Mouse (Mus musculus) lung, adult 18-20 months (tissue): ENCODE measurements at regions not wholly inside any gene's neighbourhood (a gene's known extent, or its start where the extent isn't known, plus 50 kb on each side); places are given as distances from the start of the nearest gene placed in this dataset.

ENCODE experiments used
- DNase-seq, 2 experiments: peaks; one replicate each; pipeline ENCODE4 v3.0.0; 2022; ENCODE audit warnings: mixed read lengths in 2 of 2

DNA sequence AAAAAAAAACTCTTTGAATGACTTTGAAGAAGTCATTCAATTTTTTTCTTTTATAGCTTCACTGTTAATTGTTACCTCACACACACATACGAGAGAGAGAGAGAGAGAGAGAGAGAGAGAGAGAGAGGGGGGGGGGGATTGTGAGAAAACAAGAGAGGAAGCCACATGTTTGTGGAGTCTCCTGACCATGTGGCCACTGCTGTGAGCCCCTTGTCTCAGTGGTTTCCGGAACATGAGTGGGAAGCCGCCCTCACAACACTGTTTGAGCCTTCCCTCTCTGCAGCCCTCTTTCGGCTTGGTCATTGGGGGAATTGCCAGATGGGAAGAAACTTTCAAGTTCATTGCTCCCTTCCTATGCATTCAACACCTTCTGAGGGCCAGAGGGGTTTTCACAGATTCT lies 656.3 kb downstream of the Kcnj2 start:
- DNase-seq = no peak

DNA sequence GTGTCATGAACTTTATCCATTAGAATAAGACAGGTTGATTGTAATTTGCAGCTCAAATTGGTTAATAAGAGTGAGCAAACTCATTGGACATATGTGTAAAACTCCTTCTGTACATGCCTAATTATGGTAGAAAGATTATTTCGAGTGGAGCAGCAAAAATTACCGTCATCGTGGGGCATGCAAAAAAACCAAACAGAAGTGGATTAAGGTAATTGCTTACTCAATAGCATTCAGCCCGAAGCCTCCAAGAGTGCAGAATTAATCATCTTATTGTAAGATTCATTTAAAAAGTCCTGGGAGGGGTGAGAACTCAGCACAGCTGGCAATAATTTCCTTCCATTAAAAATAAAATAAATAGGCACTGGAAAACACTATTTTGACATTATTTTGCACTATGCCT lies 662.2 kb downstream of the Kcnj2 start:
- DNase-seq = no peak

DNA sequence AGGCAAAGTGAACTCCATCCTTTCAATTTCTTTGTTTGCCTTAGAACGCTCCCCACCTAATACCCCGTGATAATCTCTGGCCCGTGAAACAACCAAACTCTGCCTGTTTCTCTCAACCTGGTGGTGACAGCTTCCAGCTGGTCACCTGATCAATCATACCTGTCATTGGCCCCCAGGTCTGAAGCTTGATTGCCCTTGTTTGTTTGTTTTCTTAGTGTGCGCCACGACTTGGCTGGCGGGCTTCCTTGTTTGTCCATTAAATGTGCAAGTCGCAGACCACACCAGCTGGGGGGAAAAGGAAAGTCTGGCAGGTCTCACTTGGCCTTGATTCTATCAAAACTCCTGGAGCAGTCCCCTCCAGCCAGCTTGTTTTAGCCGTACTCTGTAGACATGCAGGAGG lies 666.1 kb downstream of the Kcnj2 start:
- no peak for DNase-seq

DNA sequence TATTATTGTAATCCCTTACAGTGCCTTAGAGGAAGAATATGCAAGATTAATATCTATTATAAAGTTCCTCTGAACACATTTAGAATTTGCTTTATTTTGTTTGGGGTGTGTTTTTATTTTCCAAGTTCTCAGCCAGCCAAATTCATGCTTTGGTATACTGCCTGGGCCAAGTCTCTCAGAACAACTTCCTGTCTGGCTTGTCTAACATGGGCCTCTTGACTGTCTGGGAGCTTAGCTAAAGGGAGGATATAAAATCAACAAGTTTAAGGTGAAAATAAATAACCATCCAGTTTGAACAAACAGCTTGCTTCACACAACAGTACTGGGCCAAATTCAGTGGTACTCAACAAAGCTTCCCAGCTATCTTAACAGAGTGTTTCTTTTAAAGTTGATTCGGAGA lies 669.5 kb downstream of the Kcnj2 start:
- no peak for DNase-seq

DNA sequence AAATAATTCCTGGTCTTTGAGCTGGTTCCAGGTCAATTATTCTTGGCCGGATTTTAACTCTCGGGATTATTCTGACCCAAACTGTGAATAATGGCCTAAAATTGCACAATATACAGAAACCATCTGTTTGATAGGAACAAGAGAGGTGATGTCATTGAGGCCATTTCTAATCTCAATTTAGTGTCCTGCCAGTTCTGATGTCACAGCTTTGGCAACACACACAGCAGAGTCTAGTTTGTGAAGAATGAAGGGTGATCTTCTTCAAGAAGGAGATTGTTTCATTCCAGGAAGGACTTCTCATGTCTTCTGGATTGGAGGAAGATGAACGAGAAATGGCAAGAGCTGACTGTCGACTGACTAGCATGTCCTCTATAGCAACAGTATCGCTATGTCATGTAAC lies 670.0 kb downstream of the Kcnj2 start:
- peak in 1 of 2 experiments; percentile 3 for DNase-seq

DNA sequence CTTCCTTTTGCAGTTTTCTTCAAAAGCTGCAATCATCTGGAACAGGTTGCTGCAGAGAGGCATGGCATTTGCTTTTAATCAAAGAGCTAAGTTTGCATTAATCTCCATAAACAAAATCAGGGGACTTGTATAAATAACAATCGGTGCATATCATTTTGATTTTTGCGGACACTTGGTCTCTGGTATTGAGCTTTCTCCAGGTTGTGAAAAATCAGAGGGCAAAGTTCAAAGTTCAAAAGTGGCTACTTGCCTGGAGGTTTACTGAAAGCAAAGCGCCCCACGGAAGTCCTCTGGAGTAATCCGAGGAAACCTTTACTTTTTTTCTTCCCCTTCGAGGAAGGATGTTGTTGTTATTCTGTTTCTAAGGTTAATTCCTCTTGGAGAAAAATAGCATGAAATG lies 677.4 kb downstream of the Kcnj2 start:
- DNase-seq = no peak

DNA sequence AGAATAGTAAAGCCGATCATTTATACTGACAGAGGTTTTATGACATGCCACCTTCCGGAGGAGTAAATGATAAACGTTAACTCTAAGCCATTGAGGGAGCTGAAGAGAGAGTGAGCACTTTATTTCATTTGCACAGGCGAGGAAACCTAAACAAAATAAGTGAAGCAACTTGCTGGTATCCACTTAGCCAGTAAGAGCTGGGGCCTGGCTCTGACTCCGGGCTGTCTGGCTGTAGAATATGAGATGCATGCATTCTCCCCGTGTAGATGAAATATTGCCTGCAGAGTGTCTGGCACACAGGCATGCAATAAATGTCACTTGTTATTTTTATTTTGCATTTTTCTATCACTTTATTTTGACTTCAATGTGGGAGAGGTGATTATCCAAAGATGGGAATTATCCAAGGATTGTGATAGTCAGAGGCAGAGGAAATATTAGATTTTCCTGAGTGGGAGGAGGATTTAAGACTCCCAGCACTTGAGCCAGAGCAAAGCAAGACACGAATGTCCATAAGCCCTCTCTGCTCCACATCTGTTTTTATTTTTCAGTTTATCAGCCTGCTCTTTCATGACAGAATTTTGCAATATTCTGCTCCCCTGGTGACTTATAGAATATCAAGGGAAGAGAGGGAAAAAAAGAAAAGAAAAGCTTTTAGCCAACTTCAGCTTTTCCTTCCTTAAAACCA lies 681.4 kb downstream of the Kcnj2 start:
- no peak for DNase-seq

DNA sequence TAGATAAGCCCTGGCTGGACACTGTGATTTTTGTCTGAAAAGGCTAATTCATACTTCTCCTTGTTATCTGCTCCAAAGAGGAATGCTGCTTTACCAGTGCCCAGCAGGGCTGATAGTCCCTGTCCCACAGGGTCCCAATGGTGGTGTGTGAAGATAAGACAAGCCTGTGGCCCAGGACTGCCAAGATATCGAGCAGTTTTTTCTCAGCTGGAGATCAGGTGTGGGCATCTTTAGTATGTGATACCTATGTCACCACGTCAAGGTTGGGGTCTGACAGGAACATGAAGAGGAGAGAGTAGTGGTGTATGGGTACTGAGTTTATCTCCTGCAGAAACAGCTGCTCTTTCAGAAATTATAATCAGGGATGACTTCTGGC lies 682.0 kb downstream of the Kcnj2 start:
- DNase-seq = no peak

DNA sequence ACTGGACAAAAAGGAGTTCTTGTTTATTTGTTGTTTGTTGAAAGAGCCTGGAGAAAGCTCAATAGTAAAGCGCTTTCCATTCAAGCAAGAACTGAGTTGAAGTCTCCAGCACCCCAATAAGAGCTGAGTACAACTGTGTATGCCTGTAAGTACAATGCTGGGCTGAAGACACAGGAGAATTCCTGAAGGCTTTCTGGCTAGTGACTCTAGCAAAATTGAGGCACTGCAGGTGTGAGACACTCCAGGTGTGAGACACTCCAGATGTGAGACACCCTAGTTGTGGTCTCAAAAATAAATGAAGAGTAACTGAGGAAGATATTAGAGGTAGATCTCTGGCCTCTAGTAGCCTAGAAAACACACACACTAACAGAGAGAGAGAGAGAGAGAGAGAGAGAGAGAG lies 682.5 kb downstream of the Kcnj2 start:
- no peak for DNase-seq

DNA sequence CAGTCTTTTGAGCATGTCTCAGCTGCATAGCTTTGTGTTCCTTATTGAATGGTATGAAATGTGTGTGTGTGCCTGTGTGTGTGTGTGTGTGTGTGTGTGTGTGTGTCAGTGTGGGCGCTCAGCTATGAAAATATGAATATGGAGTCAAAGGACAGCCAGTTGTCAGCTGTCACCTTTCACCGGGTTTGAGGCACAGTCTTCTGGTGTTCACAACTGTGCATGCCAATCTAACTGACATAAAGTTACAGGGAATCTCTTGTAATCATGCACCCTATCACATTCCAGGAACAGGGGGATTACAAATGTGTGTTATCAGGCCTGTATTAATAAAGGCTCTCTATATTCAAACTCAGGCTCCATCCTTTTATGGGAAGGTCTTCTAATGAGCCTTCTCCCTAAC lies 688.8 kb downstream of the Kcnj2 start:
- DNase-seq = no peak

DNA sequence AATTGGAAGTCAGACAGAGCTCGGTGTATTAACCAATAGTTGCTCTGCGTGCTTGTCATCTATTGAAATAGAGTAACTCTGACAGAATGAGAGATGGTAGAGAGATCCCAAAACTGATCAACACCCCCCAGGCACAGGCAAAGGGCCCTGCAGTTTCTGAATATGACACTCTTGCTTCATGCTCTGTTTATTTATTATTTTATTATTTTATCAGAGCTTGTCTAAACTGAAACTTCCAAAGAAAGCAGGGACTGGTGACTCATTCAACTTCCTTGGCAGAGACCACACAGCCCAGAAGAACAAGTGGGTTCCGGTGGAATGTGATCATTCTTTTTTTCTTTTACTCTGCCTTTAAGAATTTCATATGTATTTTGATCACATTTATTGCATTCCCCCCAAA lies 697.1 kb downstream of the Kcnj2 start:
- no peak for DNase-seq

DNA sequence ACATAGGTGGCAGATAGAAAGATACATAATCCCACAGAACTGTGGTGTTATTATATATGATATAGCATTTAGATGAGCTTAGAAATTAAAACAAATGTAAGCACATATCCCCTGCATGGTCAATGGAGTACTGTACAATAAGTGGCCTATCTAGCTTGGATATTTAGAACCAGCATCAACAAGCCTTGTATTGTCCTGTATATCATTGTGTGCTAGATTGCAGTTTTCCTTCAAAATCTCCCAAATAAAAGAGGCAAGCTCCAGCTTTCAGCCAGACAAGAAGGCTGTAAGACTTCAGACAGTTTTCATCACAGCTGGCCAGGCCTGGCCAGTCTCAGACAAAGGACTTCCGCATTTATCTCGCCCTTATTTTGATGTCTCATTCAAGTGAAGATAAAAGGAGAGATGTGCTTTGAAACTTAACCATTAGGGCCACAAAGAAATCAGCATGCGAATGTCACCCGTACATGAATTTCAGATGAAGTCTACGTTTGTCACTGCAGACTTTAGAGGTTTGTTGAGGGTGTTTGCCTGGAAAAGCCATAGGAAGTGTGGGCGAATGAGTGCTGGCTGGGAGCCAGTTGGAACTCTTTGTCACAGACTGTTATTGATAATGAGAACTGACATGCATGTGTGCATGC lies 700.5 kb downstream of the Kcnj2 start:
- no peak for DNase-seq

DNA sequence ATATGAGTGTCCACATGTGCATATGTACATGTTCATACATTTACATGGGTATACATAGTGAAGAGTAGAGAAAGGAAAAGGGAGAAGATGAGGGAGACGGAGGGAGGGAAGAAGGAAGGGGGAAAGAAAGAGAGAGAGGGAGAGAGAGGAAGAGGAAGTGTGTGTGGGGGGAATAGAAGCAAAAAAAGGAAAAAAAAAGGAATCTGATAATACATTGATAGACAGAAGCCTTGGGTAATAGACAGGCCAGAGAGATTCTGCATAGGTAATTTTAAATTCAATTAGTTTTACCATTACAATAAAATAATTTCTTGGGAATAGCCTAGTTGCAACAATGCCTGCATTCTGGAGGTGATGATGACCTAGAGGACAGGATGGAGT lies 701.0 kb downstream of the Kcnj2 start:
- no peak for DNase-seq

DNA sequence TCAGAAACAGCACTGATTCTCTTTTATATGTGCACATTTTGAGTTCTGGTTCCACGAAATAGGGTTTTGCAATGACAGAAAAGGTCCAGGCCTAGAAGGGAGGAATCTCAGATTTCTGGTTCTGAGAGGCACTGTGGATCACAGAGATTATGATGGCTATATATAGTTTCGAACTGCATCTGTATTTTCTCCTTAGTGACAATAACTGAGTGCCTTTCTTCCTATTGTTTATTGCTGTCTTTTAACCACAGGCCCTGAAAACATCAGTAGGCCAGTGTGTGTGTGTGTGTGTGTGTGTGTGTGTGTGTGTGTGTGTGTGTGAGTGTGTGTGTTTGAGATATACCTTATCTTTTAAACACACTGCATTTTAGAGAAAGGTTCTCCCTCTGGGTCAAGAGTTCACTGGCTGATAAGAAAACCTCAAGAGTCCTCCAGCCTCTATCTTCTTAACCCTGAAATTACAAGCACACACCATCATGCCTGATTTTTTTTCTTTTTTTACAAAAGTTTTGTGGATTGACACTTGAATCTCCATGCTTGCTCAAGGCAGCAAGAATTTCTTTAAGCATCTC lies 708.2 kb downstream of the Kcnj2 start:
- no peak for DNase-seq

DNA sequence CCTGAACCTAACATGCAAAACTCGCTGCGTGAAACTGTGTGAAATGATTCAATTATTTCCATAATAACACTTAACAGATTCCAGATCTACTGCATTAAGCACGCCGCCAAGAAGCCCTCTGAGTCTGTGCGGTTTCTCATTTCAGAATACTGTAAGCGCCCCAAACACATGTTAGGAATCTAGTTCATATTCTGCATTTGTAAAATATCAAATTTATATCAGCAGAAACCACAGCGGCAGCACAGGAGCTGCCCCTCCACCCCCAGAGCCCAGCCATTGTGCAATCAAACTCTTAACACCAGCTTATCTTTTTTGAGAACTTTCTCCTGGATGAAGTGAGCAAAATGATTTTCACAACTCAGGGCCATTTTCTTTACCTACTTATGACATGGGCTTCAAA lies 715.4 kb downstream of the Kcnj2 start:
- peak; percentile 6 to 16 for DNase-seq

DNA sequence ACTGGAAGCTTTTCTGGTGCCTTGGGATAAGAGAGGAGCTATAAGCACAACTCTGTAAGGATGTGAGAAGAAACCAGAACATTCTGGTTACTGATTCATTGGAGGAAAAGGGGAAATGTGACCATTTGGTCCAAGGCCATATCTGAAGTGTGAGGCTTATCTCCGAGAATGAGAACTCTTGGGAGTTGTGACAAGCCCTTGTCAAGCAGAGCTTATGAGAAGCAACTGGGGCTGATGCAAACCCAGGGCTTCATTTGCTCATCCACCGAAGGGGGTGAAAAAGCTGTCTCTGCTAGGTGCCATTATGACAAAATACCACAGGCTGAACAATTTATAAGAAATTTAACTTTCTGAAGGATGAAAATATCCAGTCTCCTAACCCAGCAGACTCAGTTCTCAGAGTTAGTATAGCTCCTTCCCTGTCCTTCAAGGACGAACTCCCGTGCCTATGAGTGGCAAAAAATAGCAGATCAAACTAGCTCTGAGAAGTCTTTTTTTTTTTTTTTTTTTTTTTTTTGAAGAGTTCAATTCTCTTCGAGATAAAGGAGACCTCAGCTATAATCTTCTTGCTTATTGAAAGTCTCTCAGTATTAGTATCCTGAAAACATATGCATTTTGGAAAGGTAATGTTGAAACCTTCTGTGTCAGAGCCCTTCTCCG lies 725.4 kb downstream of the Kcnj2 start:
- no peak for DNase-seq

DNA sequence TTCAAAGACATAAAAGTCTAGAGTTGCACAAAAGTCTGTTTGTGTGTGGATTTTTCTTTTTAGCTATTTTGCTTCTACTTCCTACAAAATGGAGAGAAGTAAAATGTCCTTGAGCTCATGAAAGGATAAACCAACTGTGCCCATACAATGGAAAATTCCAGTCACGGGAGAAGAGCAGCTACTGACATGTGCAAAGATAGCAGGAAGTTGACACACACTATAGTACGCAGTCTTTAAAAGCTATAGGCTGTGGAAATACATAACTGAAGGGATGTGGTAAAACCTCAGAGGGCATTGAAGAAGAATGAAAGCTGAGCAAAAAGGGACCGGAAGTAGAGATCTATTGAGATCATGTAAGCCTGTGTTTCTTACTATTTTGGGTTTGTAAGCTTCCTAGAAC lies 735.1 kb downstream of the Kcnj2 start:
- no peak for DNase-seq

DNA sequence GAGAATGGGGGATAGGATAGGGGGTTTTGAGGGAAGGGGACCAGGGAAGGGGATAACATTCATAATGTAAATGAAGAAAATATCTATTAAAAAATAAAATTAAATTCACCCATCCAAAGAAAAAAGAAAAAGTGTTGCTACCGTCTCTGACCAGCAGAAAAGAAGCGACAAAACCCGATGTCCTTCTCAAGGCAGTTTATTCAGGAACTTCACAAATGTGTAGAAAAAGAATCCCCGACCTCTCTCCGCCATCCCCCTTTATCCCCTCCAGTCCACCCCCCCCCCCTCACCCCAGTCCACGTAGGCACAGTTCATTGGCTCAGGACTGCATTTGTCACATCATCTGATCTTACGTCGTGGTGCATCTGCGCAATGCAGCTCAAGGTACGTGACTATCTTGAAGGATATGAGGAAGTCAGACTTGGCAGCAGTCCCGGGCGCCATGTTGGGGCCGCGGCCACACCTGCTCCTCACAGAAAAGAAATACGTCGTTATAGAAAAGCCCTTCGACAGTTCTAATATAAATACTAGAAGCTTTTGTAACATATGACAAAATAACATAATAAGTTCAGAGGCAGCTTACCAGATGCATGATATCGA lies 750.3 kb downstream of the Kcnj2 start:
- DNase-seq = no peak

DNA sequence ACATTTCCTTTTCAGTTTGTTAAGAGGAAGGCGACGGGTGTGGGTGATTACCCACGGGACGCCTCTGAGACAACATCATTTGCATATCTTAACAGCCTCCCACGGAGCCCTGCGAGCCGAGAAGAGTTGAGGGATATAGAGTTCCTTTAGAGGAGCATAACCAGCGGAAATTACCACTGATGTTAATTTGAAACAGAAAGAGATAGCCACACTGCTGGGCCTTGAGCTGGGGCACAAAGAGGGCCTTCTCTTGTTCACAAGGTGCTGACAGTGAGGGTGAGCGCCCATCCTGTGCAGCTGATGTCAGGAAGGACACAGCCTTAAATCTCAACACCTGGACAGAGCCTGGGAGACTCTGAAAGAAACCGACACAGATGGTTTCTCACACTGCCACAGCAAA lies 752.2 kb downstream of the Kcnj2 start:
- no peak for DNase-seq

DNA sequence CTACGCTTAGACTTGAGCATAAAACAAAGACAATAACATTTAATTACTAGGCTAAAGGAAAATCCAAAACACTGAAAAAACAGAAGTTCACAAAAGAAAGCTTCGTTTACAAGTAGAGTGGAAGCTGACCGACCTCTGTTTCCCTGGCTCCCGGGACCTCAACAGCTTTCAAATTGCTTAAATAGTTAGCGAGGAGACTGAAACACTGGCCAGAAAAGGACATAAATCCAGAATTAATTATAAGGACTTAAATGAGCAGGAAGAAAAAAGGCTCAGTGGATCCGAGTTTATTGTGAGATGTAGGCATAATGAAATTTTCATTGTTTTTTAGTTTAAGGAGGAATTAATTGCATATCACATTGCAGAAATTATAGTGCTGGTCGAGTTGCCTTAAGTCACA lies 754.4 kb downstream of the Kcnj2 start:
- DNase-seq = no peak

DNA sequence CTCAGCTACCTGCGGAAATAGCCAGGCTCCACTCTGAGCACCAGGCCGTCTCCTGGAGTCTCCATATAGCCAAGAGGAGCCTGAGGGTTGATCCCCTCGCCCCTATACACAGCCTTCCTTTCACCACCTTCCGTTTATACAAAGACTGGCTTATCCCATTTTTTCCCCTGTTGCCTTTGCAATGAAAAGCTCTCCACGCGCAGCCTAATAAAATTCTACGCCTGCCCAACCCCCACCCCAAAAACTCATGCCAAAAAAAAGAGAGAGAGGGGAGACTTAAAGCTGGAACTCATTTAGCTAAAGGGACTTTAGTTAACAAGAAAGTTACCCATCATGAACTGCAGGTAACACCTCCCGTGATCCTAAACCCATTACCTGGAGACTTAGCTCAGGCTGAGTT lies 762.5 kb downstream of the Kcnj2 start:
- DNase-seq = no peak

DNA sequence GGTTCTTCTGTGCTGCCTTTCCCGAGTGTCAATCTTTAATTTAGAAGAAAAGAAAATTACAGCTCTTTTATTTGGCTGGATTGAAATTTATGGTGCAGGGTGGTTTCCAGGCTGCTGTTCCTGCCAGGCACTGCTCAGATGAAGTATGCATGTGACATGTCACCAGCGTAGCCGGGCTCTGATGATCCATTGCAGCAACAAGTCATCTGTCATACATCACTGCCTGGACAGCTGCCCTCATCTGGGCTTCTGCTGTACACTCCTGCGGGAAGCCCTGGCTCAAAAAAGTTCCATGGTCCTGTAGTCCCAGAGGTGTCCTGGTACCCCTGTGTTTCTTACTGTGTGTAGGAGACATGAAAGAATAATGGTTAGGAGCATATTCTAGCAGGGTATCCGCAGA lies 773.0 kb downstream of the Kcnj2 start:
- DNase-seq = no peak

DNA sequence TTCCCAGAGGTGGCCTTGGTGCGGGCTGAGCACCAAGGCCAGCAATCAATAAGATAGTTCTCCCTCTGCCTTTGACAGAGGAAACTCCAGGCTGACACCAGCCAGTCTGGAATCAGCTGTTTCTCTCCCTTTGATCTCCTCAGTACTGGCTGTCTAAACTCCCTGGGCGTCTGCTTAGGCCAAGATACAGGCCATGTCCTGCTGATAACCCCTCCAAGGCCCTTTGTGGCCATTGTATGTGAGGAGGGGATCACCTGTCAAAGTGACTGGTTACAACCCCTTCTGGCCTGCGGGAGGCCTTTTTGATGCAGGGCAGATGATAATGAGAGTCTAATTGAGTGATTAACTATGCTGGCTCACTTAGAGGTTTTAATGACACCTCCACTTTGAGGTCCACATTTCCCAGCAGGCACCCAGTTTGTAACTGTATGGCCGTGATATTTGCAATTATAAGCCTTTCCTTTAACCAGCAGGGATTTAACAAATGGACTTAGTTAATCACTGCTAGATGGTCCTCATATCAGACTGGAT lies 777.8 kb downstream of the Kcnj2 start:
- no peak for DNase-seq
